Mouse (Mus musculus) CH12.LX (cell line): Measurements from ENCODE around the gene Fbxo3. TPM values are rescaled to one million over a fixed set of nuclear protein-coding genes. Genes with fewer than 3 reads are reported as not detected.
"Not testable (repeated sequence)": the region's sequence is repeated elsewhere in the genome, so short reads cannot be mapped to it uniquely, and the experiment has no call there.

ENCODE experiments used
- DNase-seq: peaks from one replicate; pipeline ENCODE4 v3.0.0-alpha.2; 2013; ENCODE audit errors: extremely low read depth
- H3K27ac ChIP-seq: 2 replicates; pipeline ENCODE4 v1.5.1; 2012; ENCODE audit warnings: low read depth, mild to moderate bottlenecking, control low read depth, moderate library complexity; ENCODE audit not compliant: insufficient read depth
- H3K27me3 ChIP-seq: replicated peaks from 2 replicates; pipeline ENCODE3; 2012; ENCODE audit warnings: inconsistent platforms
- H3K36me3 ChIP-seq, 2 experiments: replicated peaks in 1 of 2; 2 replicates each; pipeline versions ENCODE3 to v1.6.1; 2012; ENCODE audit warnings: inconsistent platforms in 1 of 2, low read length in 1 of 2, mild to moderate bottlenecking in 1 of 2, mixed read lengths in 1 of 2, moderate library complexity in 1 of 2; ENCODE audit not compliant: control insufficient read depth in 1 of 2, insufficient read depth in 1 of 2
- H3K4me1 ChIP-seq, 2 experiments: 2 replicates each; pipeline ENCODE4 v1.6.1; 2012; ENCODE audit warnings: inconsistent platforms in 1 of 2, moderate library complexity in 1 of 2; ENCODE audit not compliant: insufficient read depth in 2 of 2, control insufficient read depth in 1 of 2
- H3K4me2 ChIP-seq: 2 replicates; pipeline ENCODE4 v1.6.1; 2012; ENCODE audit warnings: low read depth, mild to moderate bottlenecking, control low read depth; ENCODE audit not compliant: poor library complexity, insufficient read depth, severe bottlenecking
- H3K4me3 ChIP-seq, 3 experiments: fragments of 150-350 bp in 1 of 3; sonication (generic) in 1 of 3; replicated peaks in 1 of 3; 2 replicates each; pipeline versions ENCODE3 to v1.5.1; 2011 to 2012; ENCODE audit warnings: low read depth in 2 of 3, low read length in 2 of 3, mild to moderate bottlenecking in 2 of 3, moderate library complexity in 2 of 3, control low read depth in 1 of 3, improper control_type of control experiment in 1 of 3, inconsistent platforms in 1 of 3, mixed read lengths in 1 of 3; ENCODE audit not compliant: poor library complexity in 1 of 3
- H3K79me2 ChIP-seq: replicated peaks from 2 replicates; pipeline ENCODE4 v1.6.1; 2012; ENCODE audit warnings: mild to moderate bottlenecking, moderate library complexity; ENCODE audit not compliant: control insufficient read depth, poor library complexity, insufficient read depth, severe bottlenecking; ENCODE audit errors: extremely low read depth
- H3K9ac ChIP-seq: 2 replicates; pipeline ENCODE4 v1.6.1; 2012; ENCODE audit warnings: low read depth, mild to moderate bottlenecking, control low read depth, moderate library complexity; ENCODE audit not compliant: insufficient read depth
- H3K9me3 ChIP-seq: replicated peaks from 2 replicates; pipeline ENCODE3; 2012; ENCODE audit warnings: low read length, inconsistent platforms, mixed read lengths
- BHLHE40 ChIP-seq: IDR thresholded peaks from 2 replicates; pipeline ENCODE4 v1.6.1; 2011; ENCODE audit warnings: mild to moderate bottlenecking, low read depth, low read length, improper control_type of control experiment
- CHD1 ChIP-seq: IDR thresholded peaks from 2 replicates; pipeline ENCODE4 v1.6.1; 2012; ENCODE audit warnings: low read depth, low read length, improper control_type of control experiment, inconsistent platforms
- CHD2 ChIP-seq: IDR thresholded peaks from 2 replicates; pipeline ENCODE4 v1.6.1; 2011; ENCODE audit warnings: low read length, improper control_type of control experiment
- CTCF ChIP-seq, 2 experiments: IDR thresholded peaks in 1 of 2; conservative IDR thresholded peaks in 1 of 2; 2 replicates each; pipeline ENCODE4 v1.5.1; 2011 to 2012; ENCODE audit warnings: low read depth in 2 of 2, low read length in 2 of 2, improper control_type of control experiment in 1 of 2, inconsistent platforms in 1 of 2, mild to moderate bottlenecking in 1 of 2, moderate library complexity in 1 of 2
- IRF4 ChIP-seq: IDR thresholded peaks from 2 replicates; pipeline ENCODE4 v1.6.1; 2014; ENCODE audit warnings: low read depth, mild to moderate bottlenecking, inconsistent platforms, low read length, improper control_type of control experiment
- JUN ChIP-seq: IDR thresholded peaks from 2 replicates; pipeline ENCODE4 v1.6.1; 2011; ENCODE audit warnings: low read depth, mild to moderate bottlenecking, low read length, improper control_type of control experiment, moderate library complexity; ENCODE audit not compliant: insufficient read depth
- JUND ChIP-seq: conservative IDR thresholded peaks from 2 replicates; pipeline ENCODE4 v1.6.1; 2011; ENCODE audit warnings: low read depth, low read length, improper control_type of control experiment
- KAT2A ChIP-seq: IDR thresholded peaks from 2 replicates; pipeline ENCODE4 v1.6.1; 2012; ENCODE audit warnings: low read length, improper control_type of control experiment, inconsistent platforms; ENCODE audit not compliant: insufficient replicate concordance
- MAFK ChIP-seq: IDR thresholded peaks from 2 replicates; pipeline ENCODE4 v1.6.1; 2011; ENCODE audit warnings: low read length, improper control_type of control experiment; ENCODE audit not compliant: insufficient replicate concordance
- MEF2A ChIP-seq: IDR thresholded peaks from 2 replicates; pipeline ENCODE4 v1.6.1; 2014; ENCODE audit warnings: low read depth, mild to moderate bottlenecking, inconsistent platforms, low read length, improper control_type of control experiment, borderline replicate concordance
- MXI1 ChIP-seq: IDR thresholded peaks from 2 replicates; pipeline ENCODE4 v1.6.1; 2011; ENCODE audit warnings: mild to moderate bottlenecking, low read depth, low read length, improper control_type of control experiment
- MYC ChIP-seq: IDR thresholded peaks from 2 replicates; pipeline ENCODE4 v1.6.1; 2011; ENCODE audit warnings: low read depth, mild to moderate bottlenecking, improper control_type of control experiment, low read length
- POLR2AphosphoS2 ChIP-seq: IDR thresholded peaks from 2 replicates; pipeline ENCODE4 v1.6.1; 2011; ENCODE audit warnings: low read depth, low read length, improper control_type of control experiment
- SIN3A ChIP-seq: IDR thresholded peaks from 2 replicates; pipeline ENCODE4 v1.6.1; 2012; ENCODE audit warnings: low read length, improper control_type of control experiment, inconsistent platforms
- SMC3 ChIP-seq: IDR thresholded peaks from 2 replicates; pipeline ENCODE4 v1.6.1; 2011; ENCODE audit warnings: low read depth, low read length, improper control_type of control experiment
- USF2 ChIP-seq: conservative IDR thresholded peaks from 2 replicates; pipeline ENCODE4 v1.6.1; 2011; ENCODE audit warnings: low read depth, low read length, improper control_type of control experiment
- ZC3H11A ChIP-seq: IDR thresholded peaks from 2 replicates; pipeline ENCODE4 v1.6.1; 2012; ENCODE audit warnings: low read depth, mild to moderate bottlenecking, inconsistent platforms, low read length, improper control_type of control experiment
- ZKSCAN1 ChIP-seq: IDR thresholded peaks from 2 replicates; pipeline ENCODE4 v1.6.1; 2012; ENCODE audit warnings: low read depth, inconsistent platforms, low read length, improper control_type of control experiment, borderline replicate concordance
- ZMIZ1 ChIP-seq: IDR thresholded peaks from 2 replicates; pipeline ENCODE4 v1.6.1; 2012; ENCODE audit warnings: low read depth, mild to moderate bottlenecking, inconsistent platforms, low read length, improper control_type of control experiment
- ZNF384 ChIP-seq: IDR thresholded peaks from 2 replicates; pipeline ENCODE4 v1.6.1; 2012; ENCODE audit warnings: low read depth, low read length, improper control_type of control experiment, inconsistent platforms
- dilution Hi-C: fragments of 300-500 bp; cut with MboI; formaldehyde crosslinking; loops from 2 replicates; pipeline ENCODE4 v1.14.3; 2020; ENCODE audit warnings: low sequenced_read_pairs; ENCODE audit not compliant: extremely low pct_unique_long_range_greater_than_20kb, extremely low pct_ligation_motif_present
- in situ Hi-C: fragments of 300-500 bp; cut with MboI; formaldehyde crosslinking; loops from 3 replicates; pipeline ENCODE4 v1.14.3; 2019; ENCODE audit warnings: low sequenced_read_pairs, low pct_ligation_motif_present, low pct_unique_long_range_greater_than_20kb, mixed read lengths
- polyA plus RNA-seq: library from polyadenylated mRNA; unstranded; fragments of >175 nt; gene quantifications from 2 replicates; pipeline ENCODE4 v1.2.1, GENCODE M21; 2012; ENCODE audit warnings: low read depth; ENCODE audit not compliant: insufficient read length
- total RNA-seq, 2 experiments: library from RNA; depleted of rRNA; stranded (reverse); fragments of 300-350 nt in 1 of 2; fragments of >200 nt in 1 of 2; gene quantifications; 2 replicates each; pipeline ENCODE4 v1.2.3; 2012 to 2014

Fbxo3 gene
- total and polyA plus RNA-seq, 3 experiments, result 29.7 to 63.7 (median 38.4) TPM

DNA sequence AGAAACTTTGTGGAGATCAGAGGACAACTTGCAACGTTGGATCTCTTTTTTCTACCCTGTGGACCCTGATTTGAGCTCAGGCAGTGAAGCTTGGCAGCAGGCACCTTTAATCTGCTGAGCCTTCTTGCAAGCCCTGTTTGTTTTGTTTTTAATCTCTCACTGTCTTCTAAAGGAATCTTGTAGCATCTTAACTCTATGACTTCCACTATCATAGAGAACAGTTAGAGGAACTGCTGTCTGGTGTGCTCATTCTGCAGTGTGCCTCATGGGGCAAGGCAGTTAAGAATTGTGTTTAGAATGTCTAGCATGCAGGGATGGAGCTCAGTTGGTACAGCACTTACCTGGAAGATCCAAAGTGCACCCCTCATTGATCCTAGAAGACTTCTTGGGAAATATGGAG, 72.4 kb downstream of the Fbxo3 start:
- peaks cover 0 to 9% of the 10 kb centered on the region in 2 experiments; a peak in 2 of 4 replicates for H3K4me1 ChIP-seq
- in situ Hi-C loops, result no loop called here
- no peak overlapping the region for H3K4me3 ChIP-seq
- no peaks in the 10 kb centered on the region for H3K27me3 ChIP-seq
- DNase-seq, result no peak
- H3K9ac ChIP-seq, result no peak overlapping the region
- H3K4me2 ChIP-seq, result no peak overlapping the region
- no peak overlapping the region for H3K27ac ChIP-seq
- no peaks in the 10 kb centered on the region for H3K9me3 ChIP-seq
- H3K36me3 ChIP-seq, result no peaks in the 10 kb centered on the region
- dilution Hi-C loops, result no loop called here
- H3K79me2 ChIP-seq, result no peaks in the 10 kb centered on the region
- TF ChIP-seq CTCF (conservative IDR thresholded peaks at IDR 0.05 in 1 of 2, IDR thresholded peaks at IDR 0.05 in 1 of 2; ENCODE audit: low read depth in 2 of 2, low read length in 2 of 2), result no peak
- no peak for TF ChIP-seq MAFK
- TF ChIP-seq IRF4, result no peak
- TF ChIP-seq BHLHE40, result no peak
- no peak for TF ChIP-seq JUN
- no peak for TF ChIP-seq POLR2AphosphoS2
- TF ChIP-seq CHD1, result no peak
- no peak for TF ChIP-seq JUND
- TF ChIP-seq KAT2A, result no peak
- no peak for TF ChIP-seq MYC
- no peak for TF ChIP-seq ZNF384
- TF ChIP-seq USF2, result no peak
- TF ChIP-seq MEF2A, result no peak
- TF ChIP-seq ZKSCAN1, result no peak
- no peak for TF ChIP-seq ZMIZ1
- no peak for TF ChIP-seq ZC3H11A
- no peak for TF ChIP-seq SMC3
- no peak for TF ChIP-seq SIN3A
- TF ChIP-seq CHD2, result no peak

DNA sequence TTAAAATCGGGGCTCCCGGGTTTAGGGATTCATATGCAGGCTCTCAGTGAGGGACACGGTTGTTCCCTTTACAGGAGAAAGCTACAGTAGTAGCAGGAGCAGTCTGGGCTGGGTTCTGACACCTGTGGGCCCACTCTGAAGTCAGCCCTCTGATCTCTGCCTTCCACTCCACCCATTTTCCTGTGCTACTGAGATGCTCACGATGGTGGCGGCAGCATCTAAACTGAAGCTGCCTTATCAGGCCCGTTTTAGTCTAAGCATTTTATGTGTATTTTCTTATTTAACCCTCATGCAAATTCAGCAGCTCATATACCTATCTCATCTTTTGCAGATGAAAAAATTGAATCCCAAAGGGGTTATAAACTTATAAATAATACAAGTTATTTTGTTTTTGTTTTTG, 77.3 kb downstream of the Fbxo3 start:
- peaks cover 0 to 2% of the 10 kb centered on the region in 2 experiments for H3K36me3 ChIP-seq
- no peaks in the 10 kb centered on the region for H3K27me3 ChIP-seq
- no peak overlapping the region for H3K4me2 ChIP-seq
- H3K79me2 ChIP-seq, result no peaks in the 10 kb centered on the region
- DNase-seq, result no peak
- dilution Hi-C loops, result no loop called here
- no peak for TF ChIP-seq MXI1
- peaks cover 0 to 4% of the 10 kb centered on the region in 2 experiments; a peak in 1 of 4 replicates for H3K4me1 ChIP-seq
- no peaks in the 10 kb centered on the region for H3K9me3 ChIP-seq
- H3K27ac ChIP-seq, result no peak overlapping the region
- H3K4me3 ChIP-seq, result no peak overlapping the region
- no peak overlapping the region for H3K9ac ChIP-seq
- in situ Hi-C loops, result no loop called here

DNA sequence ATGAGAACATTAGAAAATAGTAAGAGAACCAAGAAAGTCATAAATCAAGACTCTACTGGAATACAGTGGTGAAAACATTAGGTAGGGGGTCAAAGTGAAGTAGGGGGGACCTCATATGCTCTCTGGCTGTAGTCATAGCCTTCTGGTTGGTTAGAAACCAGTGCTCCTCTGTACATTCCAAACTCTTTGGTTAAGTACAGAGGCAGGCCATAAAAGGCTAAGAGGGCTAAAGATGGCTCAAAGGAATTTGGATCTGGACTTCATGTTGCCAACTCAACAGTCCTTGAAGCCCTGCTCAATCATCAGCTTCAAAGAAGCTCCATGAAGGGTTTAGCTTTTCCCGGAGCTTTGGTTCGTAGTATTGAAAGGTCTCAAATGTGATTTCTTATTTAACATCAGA, 81.5 kb downstream of the Fbxo3 start:
- H3K36me3 ChIP-seq, H3K4me3 ChIP-seq, H3K9me3 ChIP-seq, H3K4me1 ChIP-seq, H3K79me2 ChIP-seq, DNase-seq, H3K4me2 ChIP-seq, H3K9ac ChIP-seq, in situ Hi-C loops, H3K27ac ChIP-seq, dilution Hi-C loops, H3K27me3 ChIP-seq: not testable (repeated sequence)
